Mouse (Mus musculus) cerebellum, postnatal 4 days (tissue): ENCODE data around the gene Atp5s.

Experiments
- DNase-seq, 2 experiments: peaks; one replicate each; pipeline ENCODE4 v3.0.0; 2022; ENCODE audit warnings: low spot score in 2 of 2, mixed read lengths in 1 of 2

Gene Atp5s

DNA sequence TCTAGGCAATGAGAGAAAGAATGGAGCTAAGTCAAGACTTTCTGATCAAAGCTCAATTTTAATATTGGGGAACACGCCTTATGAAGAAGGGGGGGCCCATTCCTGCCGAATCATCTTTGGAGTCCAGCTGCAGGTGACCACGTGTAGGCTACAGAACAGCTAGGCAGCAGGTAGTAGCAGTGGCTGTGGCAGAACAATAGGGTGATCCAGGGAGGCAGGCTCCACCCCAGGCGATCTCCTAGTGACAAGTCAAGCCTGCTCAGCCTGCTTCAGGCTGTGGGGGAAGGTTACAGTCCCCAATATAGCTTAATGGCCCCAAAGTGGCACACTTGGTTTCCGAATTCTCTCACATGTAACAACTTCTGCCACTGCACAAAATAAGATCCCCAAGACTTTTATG, 7.5 kb downstream of the Atp5s start:
- no peak for DNase-seq

DNA sequence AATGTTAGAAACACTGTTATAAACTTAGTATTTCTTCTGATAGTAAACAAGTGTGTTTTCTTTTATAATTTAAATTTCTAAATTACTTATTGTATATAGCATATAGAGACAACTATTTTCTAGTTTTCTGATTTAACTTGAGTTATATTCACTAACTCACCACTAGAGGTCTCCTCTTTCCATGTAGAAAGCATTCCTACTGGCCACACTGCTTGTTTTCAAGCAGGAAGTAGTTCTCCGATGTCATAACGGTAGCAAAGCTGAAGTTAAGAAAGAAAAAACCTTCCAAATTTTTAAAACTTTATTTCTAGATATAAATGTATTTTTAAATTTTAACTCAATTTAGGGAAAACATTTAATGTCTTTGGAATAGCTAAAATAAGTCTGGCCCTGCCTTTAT, 8.8 kb downstream of the Atp5s start:
- no peak for DNase-seq

DNA sequence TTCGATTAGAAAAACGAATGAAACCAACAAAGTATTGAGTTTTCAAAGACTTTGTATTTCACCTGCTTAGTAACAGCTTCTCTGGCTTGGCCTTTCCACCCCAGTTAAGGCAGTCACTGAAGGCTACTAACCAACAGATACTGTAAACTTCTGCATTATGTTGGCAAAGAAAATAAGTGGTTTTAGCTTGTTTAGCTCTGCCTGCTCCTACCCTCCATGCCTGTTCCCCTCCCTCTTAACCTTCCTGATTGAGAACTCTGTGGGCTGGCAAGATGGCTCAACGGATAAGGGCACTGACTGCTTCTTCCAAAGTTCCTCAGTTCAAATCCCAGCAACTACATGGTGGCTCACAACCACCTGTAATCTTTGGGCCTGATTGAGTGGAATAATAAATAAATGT, 9.2 kb downstream of the Atp5s start:
- DNase-seq, result no peak

DNA sequence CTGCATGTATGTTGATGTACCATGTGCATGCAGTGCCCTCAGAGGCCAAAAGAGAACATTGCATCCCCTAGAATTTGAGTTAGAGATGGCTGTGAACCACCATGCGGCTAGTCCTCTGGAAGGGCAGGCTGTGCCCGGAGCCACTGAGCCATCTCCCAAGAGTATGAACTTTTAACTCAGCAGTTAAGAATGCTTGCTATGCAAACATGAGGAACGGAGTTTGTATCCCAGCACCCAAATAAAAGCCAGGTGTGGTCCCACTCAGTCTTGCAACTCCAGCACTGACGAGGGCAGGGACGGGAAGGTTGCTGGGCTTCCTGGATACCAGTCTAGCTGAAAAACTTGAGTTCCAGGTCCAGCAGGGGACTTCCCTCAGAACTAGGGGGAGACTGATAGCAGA, 17.2 kb downstream of the Atp5s start:
- DNase-seq, result no peak

DNA sequence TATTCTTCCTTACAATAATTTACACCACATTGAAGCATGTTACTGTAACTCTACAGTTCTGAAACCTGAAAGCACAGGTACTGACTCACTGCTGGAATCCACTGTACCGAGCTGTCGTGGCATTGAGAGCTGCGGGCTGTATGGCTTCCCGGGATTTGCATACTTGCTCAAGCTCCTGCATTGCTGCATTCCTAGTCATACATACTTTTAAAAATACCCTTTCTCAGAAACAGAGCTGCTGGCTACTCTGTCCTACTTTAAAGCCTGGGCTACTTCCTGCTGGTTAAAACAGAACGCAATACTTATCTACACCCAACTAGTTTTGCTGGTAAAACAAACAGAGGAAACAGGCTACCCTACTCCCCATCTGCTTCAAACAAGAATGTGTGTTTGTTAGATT, 19.4 kb downstream of the Atp5s start:
- DNase-seq, result no peak

DNA sequence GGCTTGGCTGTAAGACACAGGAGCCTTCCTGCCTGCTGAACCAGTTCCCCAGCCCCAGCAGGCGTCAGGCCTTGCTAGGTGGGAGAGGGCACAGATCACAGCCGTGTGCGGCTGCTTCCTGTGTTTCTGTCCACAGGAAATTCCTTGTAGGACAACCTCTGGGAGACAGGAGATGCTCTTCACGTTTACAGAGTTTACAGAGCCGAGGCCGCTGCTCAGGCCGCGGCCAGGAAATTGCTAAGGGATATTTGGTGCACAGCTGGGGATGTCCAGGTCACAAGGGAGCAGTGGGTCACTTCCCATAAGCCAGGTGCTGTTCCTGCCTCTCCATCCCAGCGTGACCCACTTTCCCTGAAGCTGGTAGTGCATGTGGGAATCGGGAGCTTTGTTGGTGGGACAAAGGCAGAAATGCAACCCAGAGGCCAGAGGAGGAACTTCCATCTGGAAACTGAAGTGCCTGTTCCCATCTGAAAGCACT, 27.2 kb downstream of the Atp5s start:
- no peak for DNase-seq

DNA sequence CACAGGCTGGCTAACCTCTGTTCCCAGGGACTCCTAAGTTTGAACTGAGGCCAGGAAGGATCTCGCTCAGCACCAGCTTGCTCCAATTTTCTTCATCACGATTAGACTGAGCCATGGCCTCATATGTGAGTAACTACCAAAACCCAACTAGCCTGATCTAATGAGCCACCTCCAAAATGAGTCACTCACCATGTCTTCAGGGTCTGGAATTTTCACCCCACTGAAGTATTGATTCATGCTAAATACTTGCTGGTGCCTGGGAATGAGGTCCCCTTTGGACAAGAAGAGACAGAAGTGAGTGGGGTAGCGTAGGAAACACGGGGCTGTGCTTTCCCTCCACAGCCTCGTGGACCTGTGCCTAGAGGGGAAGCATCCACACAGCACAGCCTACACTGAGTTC, 29.2 kb downstream of the Atp5s start:
- DNase-seq, result no peak

- no peak for DNase-seq
These were observed 31.3 kb downstream of the Atp5s start for GRCm38 (mm10) chr12:69756015-69756414.

DNA sequence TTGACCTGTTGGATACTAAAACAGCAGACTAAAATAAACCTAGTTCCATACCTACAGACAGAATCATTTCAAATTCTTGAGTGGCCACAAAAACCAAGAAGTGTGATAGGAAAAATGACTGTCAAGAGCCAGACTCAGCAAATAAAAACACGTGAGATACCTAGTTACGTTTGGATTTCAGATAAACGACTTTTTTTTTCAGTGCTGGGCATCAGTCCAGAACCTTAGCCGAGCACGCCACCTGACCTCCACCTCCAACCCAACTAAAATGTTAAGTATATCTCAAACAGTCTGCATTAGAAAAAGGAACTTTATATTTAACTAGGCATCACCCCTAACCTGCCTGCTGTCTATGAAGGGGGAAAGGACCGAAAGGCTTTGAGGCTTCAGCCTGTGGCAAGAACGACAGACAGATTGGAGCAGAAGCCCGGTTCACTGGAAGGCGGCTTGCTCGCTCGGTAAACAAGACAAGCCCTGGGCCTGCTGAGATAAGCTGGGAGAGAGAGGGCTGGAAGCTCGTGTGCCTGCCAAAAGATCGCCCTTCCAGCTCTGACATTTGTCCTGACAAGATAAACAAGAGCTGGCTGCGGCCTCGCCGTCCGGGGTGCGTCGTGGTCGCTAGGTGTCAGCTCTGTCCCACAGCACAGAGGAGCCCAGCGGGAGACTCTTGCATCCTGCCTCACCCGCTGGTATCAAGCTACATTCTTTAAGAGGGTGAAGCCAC, 32.8 kb downstream of the Atp5s start:
- peak in 1 of 2 experiments; percentile 69 for DNase-seq

- DNase-seq, result no peak
These were observed 33.8 kb downstream of the Atp5s start for GRCm38 (mm10) chr12:69758221-69759185.

DNA sequence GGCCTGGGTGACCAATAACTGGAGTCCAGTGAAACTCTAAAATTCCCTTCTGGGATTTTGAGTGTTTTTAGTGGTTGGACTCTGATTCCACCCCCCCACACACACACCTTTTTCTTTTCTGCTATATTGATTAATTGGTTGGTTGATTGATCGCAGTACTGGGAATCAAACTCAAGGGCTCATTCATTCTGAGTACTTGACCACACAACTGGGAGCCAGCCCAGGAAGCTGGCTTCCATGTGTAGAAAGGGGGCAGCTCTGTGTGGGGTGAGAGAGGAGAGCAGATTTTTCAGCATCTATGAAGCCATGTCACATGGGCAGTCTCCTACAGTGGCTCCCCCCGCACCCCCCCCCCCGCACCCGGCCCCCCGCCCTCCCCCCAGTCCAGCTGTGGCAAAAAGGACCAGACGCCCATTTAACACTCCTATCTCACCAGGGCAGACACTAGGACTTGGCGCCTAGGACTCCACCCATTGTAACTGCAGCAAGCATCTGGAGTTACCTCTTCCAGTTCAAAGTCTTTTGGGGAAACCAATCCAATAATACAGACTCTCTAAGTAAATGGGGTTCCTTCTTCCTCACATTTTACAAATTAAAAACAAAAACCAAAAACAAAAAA, 34.6 kb downstream of the Atp5s start:
- no peak for DNase-seq

DNA sequence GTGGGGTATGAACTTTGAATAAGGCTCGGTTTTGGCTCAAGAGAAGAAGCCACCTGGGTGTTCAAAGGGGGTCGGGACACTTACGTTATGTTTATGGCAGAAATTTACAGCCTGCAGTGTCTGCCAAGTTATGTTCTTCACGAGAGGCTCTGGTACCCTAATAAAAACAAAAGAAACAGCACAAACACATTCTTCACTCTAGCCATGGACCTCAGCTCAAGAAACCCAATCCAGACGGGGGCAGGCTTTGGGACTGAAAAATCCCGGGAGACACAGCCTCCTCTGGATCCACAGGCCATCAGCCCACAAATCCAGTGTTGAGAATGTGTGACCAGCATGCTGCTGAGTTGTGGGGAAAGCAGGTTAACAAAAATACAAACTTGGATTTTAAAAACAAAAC, 35.3 kb downstream of the Atp5s start:
- no peak for DNase-seq

GRCm38 (mm10) chr12:69760743-69761406, 36.1 kb downstream of the Atp5s start:
- no peak for DNase-seq

- no peak for DNase-seq
These were observed 36.9 kb downstream of the Atp5s start for GRCm38 (mm10) chr12:69761603-69762002.

GRCm38 (mm10) chr12:69765543-69765942, 40.8 kb downstream of the Atp5s start:
- no peak for DNase-seq

- DNase-seq, result no peak
These were observed 41.6 kb downstream of the Atp5s start for GRCm38 (mm10) chr12:69766185-69766904.

- DNase-seq, result no peak
These were observed 42.9 kb downstream of the Atp5s start for GRCm38 (mm10) chr12:69767476-69768258.

- no peak for DNase-seq
These were observed 44.1 kb downstream of the Atp5s start for GRCm38 (mm10) chr12:69768841-69769240.

GRCm38 (mm10) chr12:69776607-69777340, 52.0 kb downstream of the Atp5s start:
- no peak for DNase-seq

DNA sequence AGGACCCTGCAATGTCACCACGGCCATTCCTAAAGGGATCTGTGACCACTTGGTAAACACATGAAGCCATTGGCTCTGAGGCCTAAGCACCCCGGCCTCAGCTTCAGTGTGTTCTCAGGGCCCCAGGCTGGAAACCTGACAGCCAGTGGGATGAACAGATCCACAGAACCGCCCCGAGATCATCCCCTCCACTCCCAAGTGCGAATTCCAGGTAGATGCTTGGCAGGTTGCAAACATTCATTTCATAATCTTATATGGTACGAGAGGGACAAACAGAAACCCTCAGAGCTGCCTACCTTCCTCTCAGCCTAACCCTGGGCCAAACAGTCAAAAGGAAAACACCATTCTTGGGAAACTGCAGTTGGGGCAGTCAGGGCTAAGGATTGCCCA, 52.6 kb downstream of the Atp5s start:
- no peak for DNase-seq
